Mouse (Mus musculus) gastrocnemius, postnatal 4 days (tissue): ENCODE measurements around the gene Fkrp. TPM values are rescaled to one million over a fixed set of nuclear protein-coding genes. Genes with fewer than 3 reads are reported as not detected.

Experiments used
- DNase-seq, 2 experiments: peaks; one replicate each; pipeline ENCODE4 v3.0.0; 2021 to 2022; ENCODE audit warnings: low spot score in 2 of 2, mixed read lengths in 2 of 2
- long read RNA-seq, 2 experiments: library from polyadenylated mRNA; stranded (forward); transcript quantifications; one replicate each; pipeline ENCODE4 v2.0.0; 2021
- total RNA-seq, 2 experiments: library from RNA; stranded (reverse); gene quantifications; 2 replicates each; pipeline ENCODE4 v1.2.3; 2021

Gene Fkrp
- 10 to 100 TPM; 22.7 to 22.9 TPM for total RNA-seq
- long read RNA-seq, experiment 1, transcript Fkrp-201 (3 exons, 2,827 nt): major isoform, 17 of 28 reads
- long read RNA-seq, experiment 1, partial matches to known transcripts: 2 of 28 reads
- long read RNA-seq, experiment 1, other reads (novel, unspliced or antisense): 9 of 28 reads
- long read RNA-seq, experiment 2, transcript Fkrp-201 (3 exons, 2,827 nt): major isoform, 18 of 25 reads
- long read RNA-seq, experiment 2, partial matches to known transcripts: 0 of 25 reads
- long read RNA-seq, experiment 2, other reads (novel, unspliced or antisense): 6 of 25 reads

GRCm38 (mm10) chr7:16816475-16817122, at the start of gene Fkrp:
Fkrp (minus strand) TSS chr7:16816732.
- peak; percentile 59 to 67 for DNase-seq

DNA sequence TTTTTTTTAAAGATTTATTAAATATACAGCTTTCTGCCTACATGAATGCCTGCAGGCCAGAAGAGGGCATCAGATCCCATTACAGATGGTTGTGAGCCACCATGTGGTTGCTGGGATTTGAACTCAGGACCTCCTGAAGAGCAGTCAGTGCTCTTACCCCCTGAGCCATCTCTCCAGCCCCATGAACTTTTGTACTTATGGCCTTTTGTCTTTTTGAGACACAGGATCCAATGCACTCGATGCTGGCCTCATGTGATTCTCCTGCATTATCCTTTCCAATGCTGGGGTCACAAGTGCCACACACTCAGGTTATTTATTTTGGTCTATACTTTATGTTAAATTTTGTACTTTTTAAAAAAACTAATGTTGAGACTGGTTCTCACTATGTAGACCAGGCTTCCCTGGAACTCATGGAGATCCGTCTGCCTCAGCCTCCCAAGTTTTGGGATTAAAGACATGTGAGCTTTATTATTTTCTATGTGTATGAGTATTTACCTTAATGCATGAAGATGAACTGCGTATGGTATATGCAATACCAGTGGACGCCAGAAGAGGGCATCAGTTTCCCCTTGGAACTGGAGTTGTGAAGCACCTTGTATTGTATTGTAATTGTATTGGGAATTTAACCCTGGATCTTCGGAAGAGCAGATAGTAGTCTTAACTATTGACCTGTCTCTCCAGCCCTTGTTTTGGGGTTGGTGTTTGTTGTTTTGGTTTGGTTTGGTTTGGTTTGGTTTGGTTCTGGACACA, 43.5 kb upstream of the Fkrp start:
- no peak for DNase-seq

DNA sequence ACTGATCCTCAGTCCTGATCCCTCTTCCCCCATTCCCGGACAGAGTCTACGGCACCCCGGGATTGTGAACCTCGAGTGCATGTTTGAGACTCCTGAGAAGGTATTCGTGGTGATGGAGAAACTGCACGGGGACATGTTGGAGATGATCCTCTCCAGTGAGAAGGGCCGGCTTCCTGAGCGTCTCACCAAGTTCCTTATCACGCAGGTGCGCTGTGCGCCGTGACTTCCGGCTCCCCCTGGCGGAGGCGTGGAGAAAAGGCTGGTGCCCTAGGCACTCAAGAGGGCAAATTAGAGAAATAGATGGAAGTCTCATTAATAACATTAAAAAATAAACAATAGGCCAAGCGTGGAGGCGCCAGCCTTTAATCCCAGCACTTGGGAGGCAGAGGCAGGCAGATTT, 41.8 kb upstream of the Fkrp start:
- no peak for DNase-seq

- no peak for DNase-seq
These were observed 36.8 kb upstream of the Fkrp start for GRCm38 (mm10) chr7:16853302-16853831.

DNA sequence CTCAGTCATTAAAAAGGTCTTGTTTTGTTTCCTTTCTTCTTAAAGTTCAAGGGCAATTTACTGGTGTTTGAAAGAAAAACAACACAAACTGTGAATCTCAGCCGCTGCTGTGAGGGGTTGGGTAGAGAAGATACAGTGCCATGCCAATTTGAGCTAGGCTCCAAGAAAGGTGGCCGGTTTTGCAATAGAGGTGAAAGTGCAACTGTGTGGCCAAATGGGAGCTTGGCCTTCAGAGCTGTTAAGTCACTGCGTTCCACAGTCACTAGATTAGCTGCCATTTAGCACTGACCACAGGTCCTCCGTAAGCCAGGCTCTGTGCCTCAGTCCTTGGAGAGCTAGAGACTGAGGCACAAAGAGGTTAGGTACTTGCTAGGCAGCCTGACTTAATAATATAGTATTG, 35.1 kb upstream of the Fkrp start:
- DNase-seq: no peak

GRCm38 (mm10) chr7:16848579-16848978, 32.0 kb upstream of the Fkrp start:
- DNase-seq: peak in 1 of 2 experiments; percentile 54

DNA sequence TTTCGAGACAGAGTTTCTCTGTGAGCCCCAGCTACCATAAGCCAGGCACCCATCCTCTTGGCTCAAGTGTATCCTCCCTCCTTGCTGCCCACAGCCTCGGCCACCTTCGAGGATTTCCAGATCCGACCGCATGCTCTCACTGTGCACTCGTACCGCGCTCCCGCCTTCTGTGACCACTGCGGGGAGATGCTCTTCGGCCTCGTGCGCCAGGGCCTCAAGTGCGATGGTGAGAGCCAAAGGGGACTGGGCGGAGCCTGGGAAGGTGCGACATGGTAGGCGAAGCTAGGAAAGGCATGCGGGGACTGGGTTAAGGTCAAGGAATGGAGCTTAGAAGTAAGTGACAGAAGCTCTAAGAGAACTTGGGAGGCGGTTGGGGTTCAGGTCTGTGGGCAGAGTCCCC, 31.0 kb upstream of the Fkrp start:
- no peak for DNase-seq

DNA sequence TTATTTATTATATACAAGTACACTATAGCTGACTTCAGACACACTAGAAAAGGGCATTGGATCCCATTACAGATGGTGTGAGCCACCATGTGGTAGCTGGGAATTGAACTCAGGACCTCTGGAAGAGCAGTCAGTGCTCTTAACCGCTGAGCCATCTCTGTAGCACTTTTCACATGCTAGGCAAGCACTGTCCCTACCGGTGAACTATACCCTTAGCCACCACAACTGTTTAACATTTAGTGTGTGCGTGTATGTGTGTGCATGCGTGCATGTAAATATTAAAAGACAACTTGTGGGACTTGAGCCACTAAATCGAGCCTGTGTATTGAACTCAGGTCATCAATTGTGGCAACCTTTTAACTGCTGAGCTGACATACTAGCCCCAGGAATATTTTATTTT, 30.2 kb upstream of the Fkrp start:
- no peak for DNase-seq

DNA sequence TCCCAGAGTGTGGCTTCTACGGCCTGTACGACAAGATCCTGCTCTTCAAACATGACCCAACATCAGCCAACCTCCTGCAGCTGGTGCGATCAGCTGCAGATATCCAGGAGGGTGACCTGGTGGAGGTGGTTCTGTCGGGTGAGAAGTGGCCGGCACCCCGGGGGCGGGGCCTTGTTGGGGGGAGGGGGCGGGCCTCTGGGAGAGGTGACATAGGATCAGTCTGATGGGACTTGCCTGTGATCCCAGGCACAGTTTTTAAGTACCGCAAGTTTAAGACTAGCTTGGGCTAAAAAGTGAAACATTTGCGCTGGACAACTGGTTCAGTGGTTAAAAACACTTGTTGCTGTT, 29.3 kb upstream of the Fkrp start:
- no peak for DNase-seq

DNA sequence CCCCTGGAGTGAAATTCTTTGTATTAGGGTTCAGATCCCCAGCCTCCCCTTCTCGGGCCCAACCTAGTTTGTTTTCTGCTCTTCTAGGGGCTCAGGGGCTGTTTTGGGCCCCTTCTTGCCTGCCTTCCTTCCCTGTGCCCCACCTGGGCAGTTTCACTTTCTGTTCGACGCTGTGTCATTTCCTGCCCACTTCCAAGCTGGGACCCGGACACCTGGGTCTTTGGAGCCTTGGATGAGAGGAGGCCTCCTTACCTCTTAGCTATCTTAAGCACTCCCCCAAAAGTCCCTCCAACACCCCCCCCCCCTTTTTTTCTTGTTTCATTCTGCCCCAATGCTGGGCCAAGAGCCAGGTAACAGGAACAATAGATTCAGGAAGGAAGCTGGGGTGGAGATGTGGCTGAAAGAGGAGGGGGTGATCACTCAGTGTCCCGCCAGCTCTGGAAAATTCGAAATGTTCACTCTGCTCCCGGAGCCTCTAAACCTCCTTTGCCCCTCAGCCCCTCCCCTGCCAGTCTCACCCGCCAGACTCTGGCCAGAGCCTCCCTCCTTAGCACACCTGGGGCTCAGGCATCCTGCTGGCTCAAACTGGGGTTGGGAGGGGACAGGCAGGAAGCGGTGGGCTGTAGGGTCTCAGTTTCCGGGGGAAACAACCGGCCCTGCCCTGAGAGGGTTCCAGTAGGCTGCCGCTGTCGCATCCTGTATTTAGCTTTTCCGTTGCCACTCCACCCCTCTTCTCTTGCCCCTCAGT, 28.7 kb upstream of the Fkrp start:
- DNase-seq: no peak

DNA sequence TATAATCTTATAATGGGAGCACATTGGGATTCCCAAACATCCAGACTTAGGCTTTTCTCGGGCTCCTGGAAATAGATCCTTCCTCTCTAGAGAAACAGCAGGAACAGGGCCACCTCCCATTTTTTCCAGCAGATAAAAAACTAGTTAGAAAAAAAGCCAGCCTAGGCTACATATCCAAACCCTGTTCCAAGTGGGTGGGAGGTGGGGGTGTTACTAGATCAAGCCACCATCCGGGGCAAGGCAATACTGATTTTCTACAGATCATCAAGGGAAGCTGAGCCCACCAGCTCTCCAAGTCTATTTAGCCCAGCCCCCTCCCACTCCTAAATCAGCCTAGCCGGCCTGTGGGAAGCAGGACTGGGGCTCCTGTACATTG, 28.2 kb upstream of the Fkrp start:
- no peak for DNase-seq

GRCm38 (mm10) chr7:16843441-16844171, 27.1 kb upstream of the Fkrp start:
- DNase-seq: no peak

GRCm38 (mm10) chr7:16842645-16843063, 26.1 kb upstream of the Fkrp start, which contains the start of gene Prkd2:
Prkd2 (plus strand) TSS chr7:16842902.
- peak; percentile 79 to 91 for DNase-seq

GRCm38 (mm10) chr7:16841561-16842560, 25.3 kb upstream of the Fkrp start:
- DNase-seq: no peak

DNA sequence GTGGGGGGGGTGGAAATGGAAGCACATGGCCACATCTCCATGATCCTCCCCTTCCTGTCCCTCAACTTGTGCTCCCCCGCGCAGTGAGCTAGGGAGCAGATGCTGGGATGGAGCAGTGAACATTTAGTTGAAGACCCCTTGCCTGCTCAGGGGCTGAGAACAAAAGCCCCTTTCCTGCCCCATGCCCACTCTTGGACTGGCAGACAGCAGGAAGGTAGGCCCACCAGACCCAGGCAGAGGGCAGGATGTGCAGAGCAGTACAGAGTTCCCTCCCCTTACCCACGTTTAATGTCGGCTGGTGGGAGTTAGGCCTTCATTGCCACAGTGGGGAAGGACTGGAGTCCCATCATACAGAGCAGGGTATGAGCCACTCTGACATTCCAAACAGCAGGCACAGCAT, 24.5 kb upstream of the Fkrp start:
- no peak for DNase-seq

DNA sequence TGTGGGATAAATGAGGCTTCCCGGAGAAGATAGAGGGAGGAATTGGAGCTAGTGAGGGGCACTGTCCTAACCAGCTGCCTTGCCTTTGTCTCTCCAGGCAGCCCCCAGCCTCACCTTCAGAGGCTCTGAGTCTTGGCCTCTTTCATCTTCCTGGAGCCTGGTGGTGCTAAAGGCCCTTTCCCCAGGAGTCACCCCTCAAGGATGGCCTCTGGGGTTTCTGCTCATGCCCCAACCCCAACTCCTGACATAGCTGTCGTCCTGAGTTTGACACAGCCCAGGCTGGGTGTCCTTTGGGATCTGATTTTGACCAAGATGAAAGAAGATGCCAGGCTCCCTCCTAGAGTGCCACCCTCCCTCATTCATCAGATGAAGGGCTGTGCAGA, 23.6 kb upstream of the Fkrp start:
- no peak for DNase-seq

DNA sequence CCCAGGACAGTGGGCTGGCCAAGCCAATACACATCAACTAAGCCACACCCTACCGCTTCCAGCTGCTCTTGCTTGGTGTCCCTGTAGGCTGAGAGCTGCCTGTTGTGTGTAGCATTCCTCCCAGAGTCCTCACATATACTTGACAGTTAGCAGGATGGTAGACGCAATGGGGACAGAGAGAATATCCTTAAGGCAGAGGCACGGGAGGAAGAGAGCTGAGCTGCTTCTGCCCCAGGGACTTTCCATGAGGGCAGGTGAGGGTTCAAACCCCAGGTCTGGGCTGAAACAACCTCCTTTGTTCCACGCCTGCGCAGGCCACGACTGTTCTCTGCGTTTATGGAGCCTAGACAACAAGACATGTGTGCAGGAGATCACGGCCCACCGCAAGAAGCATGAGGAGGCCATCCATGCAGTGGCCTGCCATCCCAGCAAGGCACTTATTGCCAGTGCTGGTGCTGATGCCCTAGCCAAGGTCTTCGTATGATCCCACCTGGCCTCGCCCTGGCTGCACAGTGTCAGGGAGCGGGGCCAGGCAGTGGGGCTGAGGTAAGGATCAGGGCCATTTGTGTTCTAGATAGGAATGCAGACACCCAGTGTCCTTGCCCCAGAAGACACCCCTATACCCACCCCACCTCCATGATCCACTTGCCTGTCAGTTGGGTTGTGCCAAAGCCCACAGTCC, 23.0 kb upstream of the Fkrp start:
- DNase-seq: no peak

DNA sequence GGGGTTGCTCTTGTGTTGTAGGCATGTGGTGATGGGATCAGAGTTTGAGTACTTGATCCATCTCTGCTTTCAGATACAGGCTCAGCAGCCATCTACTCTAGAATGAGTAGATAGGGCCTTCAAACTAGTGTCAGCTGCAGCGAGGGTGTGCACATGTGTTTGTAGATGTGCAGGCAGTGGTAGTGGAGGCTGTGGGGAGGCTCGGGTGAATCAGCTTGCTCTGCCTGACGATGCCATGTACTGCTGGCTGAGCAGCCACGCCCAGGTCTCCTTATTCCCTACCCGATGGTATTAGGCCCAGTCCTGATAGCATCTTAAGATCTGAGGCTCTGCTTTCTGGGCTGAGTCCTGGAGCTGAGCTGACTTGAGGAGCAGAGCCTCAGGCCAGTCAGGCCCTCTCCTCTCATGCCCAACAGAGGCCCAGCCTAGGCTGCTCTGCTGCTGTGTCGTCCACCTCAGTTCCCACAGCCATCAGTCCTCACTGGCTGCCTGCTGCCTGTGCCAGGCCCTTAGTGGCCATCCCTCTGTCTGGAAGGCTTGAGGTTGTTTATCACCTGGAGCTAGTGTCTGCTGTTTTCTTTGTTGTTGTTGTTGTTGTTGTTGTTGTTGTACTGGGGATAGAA, 22.4 kb upstream of the Fkrp start:
- no peak for DNase-seq
